Mouse (Mus musculus) hindbrain, embryonic 11.5 days (tissue): Measurements from ENCODE around the gene Serping1. TPM values are rescaled to one million over a fixed set of nuclear protein-coding genes. Genes with fewer than 3 reads are reported as not detected.
"Not testable (repeated sequence)": the region's sequence is repeated elsewhere in the genome, so short reads cannot be mapped to it uniquely, and the experiment has no call there.

Experiments
- ATAC-seq: fragments of 200-750 bp; cut with Nextera tagmentation; 2 replicates; pipeline ENCODE4 v1.8.0; 2017; ENCODE audit warnings: mild to moderate bottlenecking, moderate TSS enrichment, moderate library complexity; ENCODE audit not compliant: low FRiP score
- DNase-seq: peaks from one replicate; pipeline ENCODE4 v3.0.0-alpha.2; 2015; ENCODE audit warnings: low spot score
- H3K27ac ChIP-seq: fragments of 300-500 bp; sonication (generic); 2 replicates; pipeline ENCODE4 v1.5.1; 2014; ENCODE audit warnings: mild to moderate bottlenecking, low read depth, low read length
- H3K27me3 ChIP-seq: fragments of 300-500 bp; sonication (generic); 2 replicates; pipeline ENCODE4 v1.6.1; 2014; ENCODE audit warnings: mild to moderate bottlenecking, low read length, moderate library complexity, mixed read lengths; ENCODE audit not compliant: control insufficient read depth, insufficient read depth
- H3K36me3 ChIP-seq: fragments of 300-500 bp; sonication (generic); 2 replicates; pipeline ENCODE4 v1.6.1; 2014; ENCODE audit warnings: mild to moderate bottlenecking, low read length, moderate library complexity, mixed read lengths; ENCODE audit not compliant: control insufficient read depth, insufficient read depth
- H3K4me1 ChIP-seq: fragments of 300-500 bp; sonication (generic); replicated peaks from 2 replicates; pipeline ENCODE4 v1.6.1; 2014; ENCODE audit warnings: low read length, mixed read lengths; ENCODE audit not compliant: control insufficient read depth, insufficient read depth
- H3K4me2 ChIP-seq: fragments of 300-500 bp; sonication (generic); replicated peaks from 2 replicates; pipeline ENCODE4 v1.6.1; 2014; ENCODE audit warnings: mild to moderate bottlenecking, low read depth, low read length
- H3K4me3 ChIP-seq: fragments of 300-500 bp; sonication (generic); 2 replicates; pipeline ENCODE4 v1.5.1; 2014; ENCODE audit warnings: low read depth, low read length
- H3K9ac ChIP-seq: fragments of 300-500 bp; sonication (generic); 2 replicates; pipeline ENCODE4 v1.6.1; 2014; ENCODE audit warnings: low read depth, low read length
- H3K9me3 ChIP-seq: fragments of 300-500 bp; sonication (generic); 2 replicates; pipeline ENCODE4 v1.6.1; 2016; ENCODE audit warnings: low read length; ENCODE audit not compliant: control insufficient read depth
- whole genome bisulfite sequencing: fragments of 180-500 bp; shearing (Covaris S2); extraction: QIAGEN DNeasy Blood & Tissue Kit; methylation state at CpG from one replicate; pipeline ENCODE4 v1.1.7; 2014; 5-methylcytosine and 5-hydroxymethylcytosine counted together
- polyA plus RNA-seq: library from polyadenylated mRNA; unstranded; fragments of >200 nt; fragmentation: Nextera tagmentation; extraction: Ambion mirVana; gene quantifications from 2 replicates; pipeline ENCODE4 v1.2.1, GENCODE M21; 2014

Serping1 gene
- polyA plus RNA-seq, 1 experiment from 2014 or later, result 46.1 TPM

- H3K4me2 ChIP-seq, result no peak overlapping the region
- no peak overlapping the region for H3K9ac ChIP-seq
- no peaks in the 10 kb centered on the region for H3K36me3 ChIP-seq
- 84% methylated on average over 3 of the region's 3 CpGs for WGBS
- no peak overlapping the region for H3K27ac ChIP-seq
- no peaks in the 10 kb centered on the region for H3K9me3 ChIP-seq
- ATAC-seq (no peak), DNase-seq (no peak)
- H3K4me1 ChIP-seq, result peaks cover 2% of the 10 kb centered on the region; the same call in 1 of the 2 replicates
- no peak overlapping the region for H3K4me3 ChIP-seq
- H3K27me3 ChIP-seq, result no peaks in the 10 kb centered on the region
Observed at GRCm38 (mm10) chr2:84731206-84731605, 44.0 kb downstream of the Serping1 start.

- not testable (repeated sequence) for ATAC-seq
Observed at GRCm38 (mm10) chr2:84728191-84728590, 47.1 kb downstream of the Serping1 start.

GRCm38 (mm10) chr2:84727172-84727858 is 47.9 kb downstream of the Serping1 start, which contains the start of gene Clp1:
Gene Clp1, minus strand, starts transcription at chr2:84727350.
- peak within 1 kb of the TSS; percentile 62 for H3K4me2 ChIP-seq
- no peaks in the 10 kb centered on the region for H3K27me3 ChIP-seq
- no peaks in the 10 kb centered on the region for H3K4me1 ChIP-seq
- H3K9ac ChIP-seq, result peak within 1 kb of the TSS; percentile 59
- DNase-seq, result peak; percentile 99
- WGBS, result 1% methylated on average over 39 of the region's 39 CpGs
- H3K36me3 ChIP-seq, result peaks cover 3% of the 10 kb centered on the region
- peak within 1 kb of the TSS; percentile 47 for H3K4me3 ChIP-seq
- H3K27ac ChIP-seq, result peak within 1 kb of the TSS; percentile 70
- H3K9me3 ChIP-seq, result no peaks in the 10 kb centered on the region
- ATAC-seq, result peak; percentile 96

More at GRCm38 (mm10) chr2:84728191-84728590, 47.1 kb downstream of the Serping1 start:
- not testable (repeated sequence) for H3K36me3 ChIP-seq, H3K9ac ChIP-seq, H3K4me1 ChIP-seq, H3K4me3 ChIP-seq, H3K9me3 ChIP-seq, DNase-seq, H3K27me3 ChIP-seq, H3K4me2 ChIP-seq, H3K27ac ChIP-seq
- WGBS, result 82% methylated on average over 5 of the region's 5 CpGs

DNA sequence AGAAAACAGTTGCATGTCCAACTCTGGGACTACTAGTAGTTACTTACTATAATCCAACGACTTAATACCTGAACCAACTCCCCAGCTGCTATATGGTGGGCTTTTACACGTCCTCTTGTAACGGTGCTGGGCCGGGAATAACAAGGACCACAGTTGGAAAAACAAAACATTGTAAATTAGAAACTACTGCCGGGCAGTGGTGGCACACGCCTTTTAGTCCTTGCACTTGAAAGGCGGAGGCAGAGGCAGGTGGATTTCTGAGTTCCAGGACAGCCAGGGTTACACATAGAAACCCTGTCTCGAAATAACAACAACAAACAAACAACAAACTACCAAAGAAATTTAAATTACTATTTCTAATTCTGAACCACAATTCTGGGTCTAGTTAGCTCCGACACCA is 48.5 kb downstream of the Serping1 start:
- no peak for DNase-seq
- no peaks in the 10 kb centered on the region for H3K4me1 ChIP-seq
- H3K27ac ChIP-seq, result no peak overlapping the region
- H3K9me3 ChIP-seq, result no peaks in the 10 kb centered on the region
- H3K36me3 ChIP-seq, result peaks cover 3% of the 10 kb centered on the region
- H3K27me3 ChIP-seq, result no peaks in the 10 kb centered on the region
- H3K9ac ChIP-seq, result peak overlapping the region; percentile 58
- peak overlapping the region; percentile 62 for H3K4me2 ChIP-seq
- 5% methylated on average over 9 of the region's 9 CpGs for WGBS
- H3K4me3 ChIP-seq, result peak overlapping the region; percentile 47
- ATAC-seq, result peak; percentile 20

DNA sequence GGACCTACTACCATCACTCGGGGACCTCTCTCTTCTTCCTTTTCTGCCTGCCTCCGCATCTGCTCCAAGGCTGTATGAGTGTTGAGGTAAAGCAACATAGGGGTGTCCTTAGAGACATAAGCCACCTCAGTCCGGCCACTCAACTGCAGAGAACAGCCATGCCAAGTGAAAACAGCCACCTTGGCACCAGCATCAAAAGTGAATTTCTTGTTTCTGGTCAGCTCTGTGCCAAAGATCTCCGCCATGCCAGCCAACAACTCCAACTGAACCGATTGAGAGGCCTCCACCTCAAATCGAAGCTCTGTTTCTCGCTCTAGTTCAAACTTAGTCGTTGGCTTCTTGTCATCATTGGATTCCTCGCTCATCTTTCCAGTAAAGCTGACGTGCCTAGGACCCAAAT is 49.5 kb downstream of the Serping1 start:
- Histone ChIP-seq H3K4me2 (peak overlapping the region; percentile 62), H3K4me1 (no peaks in the 10 kb centered on the region), H3K36me3 (peaks cover 3% of the 10 kb centered on the region), H3K4me3 (no peak overlapping the region; the same call in 1 of the 2 replicates), H3K27me3 (no peaks in the 10 kb centered on the region), H3K27ac (no peak overlapping the region), H3K9me3 (no peaks in the 10 kb centered on the region), H3K9ac (no peak overlapping the region)
- DNase-seq (no peak), ATAC-seq (no peak)
- WGBS, result 95% methylated on average over 10 of the region's 10 CpGs

- Histone ChIP-seq H3K4me2 (no peak overlapping the region), H3K27ac (no peak overlapping the region), H3K36me3 (peaks cover 3% of the 10 kb centered on the region), H3K4me3 (no peak overlapping the region), H3K4me1 (no peaks in the 10 kb centered on the region), H3K9ac (no peak overlapping the region), H3K27me3 (no peaks in the 10 kb centered on the region), H3K9me3 (no peaks in the 10 kb centered on the region)
- DNase-seq, result no peak
- ATAC-seq, result no peak
- 96% methylated on average over 14 of the region's 14 CpGs for WGBS
Observed at GRCm38 (mm10) chr2:84723856-84724255, 51.4 kb downstream of the Serping1 start.

DNA sequence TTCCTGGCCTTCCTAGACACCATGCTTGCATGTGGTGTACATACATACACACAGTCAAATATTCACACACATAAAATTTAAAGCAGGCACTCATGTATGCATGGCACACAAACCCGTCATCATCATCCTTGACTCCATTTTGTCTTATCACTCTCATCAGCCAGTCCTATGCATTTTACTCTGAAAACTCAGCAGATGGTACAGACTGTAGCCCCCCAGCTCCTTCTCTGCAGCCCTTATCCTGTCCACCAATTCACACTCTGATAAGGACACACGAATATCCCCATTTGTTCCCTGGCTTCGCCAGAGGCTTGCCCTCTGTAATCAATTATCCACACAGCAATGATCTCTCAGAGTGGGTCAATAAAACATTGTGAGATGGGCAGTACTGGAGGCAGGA is 54.1 kb downstream of the Serping1 start:
- no peak overlapping the region for H3K9ac ChIP-seq
- H3K9me3 ChIP-seq, result no peaks in the 10 kb centered on the region
- no peak overlapping the region for H3K4me3 ChIP-seq
- no peaks in the 10 kb centered on the region for H3K4me1 ChIP-seq
- 0 out of 2 replicates have a peak, but pooled peaks have one; percentile 18 for ATAC-seq
- H3K27me3 ChIP-seq, result no peaks in the 10 kb centered on the region
- H3K36me3 ChIP-seq, result peaks cover 3% of the 10 kb centered on the region
- H3K27ac ChIP-seq, result no peak overlapping the region
- no peak overlapping the region for H3K4me2 ChIP-seq
- 82% methylated on average over 3 of the region's 3 CpGs for WGBS
- DNase-seq, result no peak

GRCm38 (mm10) chr2:84720718-84721117 is 54.5 kb downstream of the Serping1 start:
- no peak overlapping the region for H3K27ac ChIP-seq
- no peak overlapping the region for H3K9ac ChIP-seq
- H3K9me3 ChIP-seq, result no peaks in the 10 kb centered on the region
- H3K4me1 ChIP-seq, result no peaks in the 10 kb centered on the region
- no peak overlapping the region for H3K4me3 ChIP-seq
- DNase-seq (no peak), ATAC-seq (no peak)
- no peak overlapping the region for H3K4me2 ChIP-seq
- peaks cover 3% of the 10 kb centered on the region for H3K36me3 ChIP-seq
- no peaks in the 10 kb centered on the region for H3K27me3 ChIP-seq
- 95% methylated on average over 2 of the region's 2 CpGs for WGBS

GRCm38 (mm10) chr2:84717357-84717756 is 57.9 kb downstream of the Serping1 start:
- no peaks in the 10 kb centered on the region for H3K4me1 ChIP-seq
- 94% methylated on average over 4 of the region's 4 CpGs for WGBS
- H3K36me3 ChIP-seq, result no peaks in the 10 kb centered on the region
- DNase-seq (no peak), ATAC-seq (no peak)
- no peak overlapping the region for H3K4me3 ChIP-seq
- no peaks in the 10 kb centered on the region for H3K9me3 ChIP-seq
- no peak overlapping the region for H3K27ac ChIP-seq
- no peak overlapping the region for H3K9ac ChIP-seq
- no peaks in the 10 kb centered on the region for H3K27me3 ChIP-seq
- H3K4me2 ChIP-seq, result no peak overlapping the region
